Mouse (Mus musculus) brain, embryonic 18.5 days (tissue): ENCODE results near the gene Samd3.

Experiments used
- DNase-seq: peaks from one replicate; pipeline ENCODE4 v3.0.0-alpha.2; 2012; ENCODE audit warnings: low read depth, low spot score

Gene Samd3

DNA sequence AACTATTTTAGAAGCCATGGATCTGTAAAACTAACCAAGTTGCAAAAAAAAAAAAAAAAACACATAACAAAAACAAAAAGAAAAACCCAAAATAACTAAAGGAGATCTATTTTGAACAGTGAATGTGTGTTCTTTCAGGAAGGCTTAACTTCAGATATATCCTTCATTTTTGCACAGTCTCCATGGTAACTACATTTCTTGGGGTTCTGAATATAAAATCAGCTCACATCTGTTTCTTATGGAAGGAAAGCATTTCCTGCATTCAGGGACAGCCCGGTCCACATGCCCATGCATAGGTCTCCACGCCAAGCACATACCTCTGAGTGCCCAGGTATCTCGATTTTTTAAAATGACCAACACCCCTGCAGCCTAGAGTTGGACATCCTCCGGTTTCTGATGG is 72.8 kb downstream of the Samd3 start:
- peak; percentile 12 for DNase-seq

DNA sequence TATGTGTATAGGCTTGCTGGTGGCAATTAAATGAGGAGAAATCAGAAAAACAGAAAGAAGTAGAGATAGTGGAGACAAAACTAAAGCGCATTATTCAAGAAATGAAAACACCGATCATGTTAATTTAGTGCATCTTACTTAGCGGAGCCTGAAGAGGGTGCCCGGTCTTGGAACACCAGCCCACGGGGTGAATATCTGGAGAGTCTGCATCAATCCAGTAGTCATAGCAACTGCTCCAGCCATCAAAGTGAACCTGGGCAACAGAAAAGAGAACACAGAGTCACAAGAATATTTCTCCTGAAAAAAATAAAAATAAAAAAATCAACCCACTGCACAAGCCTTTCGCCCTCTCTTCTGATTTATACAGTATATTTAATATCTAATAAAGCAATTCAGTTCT is 74.0 kb downstream of the Samd3 start:
- DNase-seq, result no peak

DNA sequence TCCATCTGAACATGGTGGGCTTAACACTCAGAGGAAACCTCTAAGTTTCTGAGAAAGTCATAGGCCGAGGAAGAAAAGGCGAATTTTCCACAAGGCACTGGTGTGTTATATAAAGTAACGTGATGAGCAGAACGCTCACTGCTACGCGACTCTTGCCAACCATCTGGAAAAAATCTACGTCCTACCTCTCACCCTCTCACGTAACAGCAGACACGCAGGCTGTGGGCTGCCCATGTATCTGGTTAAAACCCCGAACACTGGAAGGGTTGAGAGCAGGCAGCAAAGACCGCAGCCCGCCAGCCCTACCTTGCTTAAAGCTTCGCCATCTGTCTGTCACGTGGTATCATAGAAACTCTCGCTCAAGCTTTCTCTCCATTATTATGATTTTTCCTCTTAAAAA is 84.8 kb downstream of the Samd3 start:
- no peak for DNase-seq

DNA sequence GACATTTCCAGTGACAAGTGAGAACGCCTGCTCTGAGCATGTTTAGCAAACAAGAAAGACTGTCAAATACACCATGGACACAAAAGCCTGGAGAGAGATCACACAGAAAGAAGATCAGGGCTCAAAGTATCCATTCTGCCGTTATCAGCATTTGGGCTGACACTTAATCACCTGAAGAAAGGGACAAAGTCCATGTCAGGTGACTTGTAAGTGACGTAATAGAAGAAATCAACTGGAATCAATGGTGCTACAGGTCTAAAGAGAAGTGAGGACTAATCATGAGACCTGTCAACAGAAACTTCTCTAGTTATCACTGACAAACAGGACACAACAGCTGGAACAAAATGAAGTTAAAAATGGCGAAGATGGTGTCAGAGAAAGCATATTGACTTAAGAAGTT is 91.2 kb downstream of the Samd3 start:
- DNase-seq, result no peak
